Mouse (Mus musculus) layer of hippocampus, postnatal 14 days (tissue): ENCODE data around the gene Sh3bp4. TPM values are rescaled to one million over a fixed set of nuclear protein-coding genes. Genes with fewer than 3 reads are reported as not detected.

ENCODE experiments used
- DNase-seq, 2 experiments: peaks; one replicate each; pipeline ENCODE4 v3.0.0; 2021 to 2022; ENCODE audit warnings: low spot score in 2 of 2, mixed read lengths in 1 of 2
- total RNA-seq, 2 experiments: library from RNA; stranded (reverse); gene quantifications; 2 replicates each; pipeline ENCODE4 v1.2.3; 2021

Sh3bp4 gene
- total RNA-seq, 2 experiments from 2014 or later: 40.1 to 42.1 TPM

DNA sequence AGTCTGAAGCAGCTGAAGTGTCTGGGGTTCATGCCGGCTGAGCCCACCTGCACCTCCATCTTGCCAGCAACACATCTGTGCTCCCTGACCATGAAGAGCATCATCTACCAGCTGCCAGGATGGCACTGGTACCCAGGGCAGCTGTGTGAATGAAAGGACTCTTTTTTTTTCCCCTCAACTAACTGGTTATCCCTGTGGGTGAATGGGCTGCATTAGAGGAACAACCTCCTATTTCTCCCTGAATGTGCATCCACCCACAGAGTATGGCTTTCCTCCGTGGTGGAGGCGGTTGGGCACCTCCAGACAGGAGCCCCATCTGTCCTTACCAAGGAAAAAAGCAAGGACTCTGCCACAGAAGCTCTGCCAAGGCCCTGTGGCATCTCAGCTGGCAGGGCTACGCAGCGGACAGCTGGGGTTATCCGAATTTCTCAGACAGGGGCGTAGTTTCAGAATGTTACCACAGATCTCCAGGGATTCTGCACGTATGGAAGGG is 101.1 kb downstream of the Sh3bp4 start:
- DNase-seq: peak; percentile 46 to 63

DNA sequence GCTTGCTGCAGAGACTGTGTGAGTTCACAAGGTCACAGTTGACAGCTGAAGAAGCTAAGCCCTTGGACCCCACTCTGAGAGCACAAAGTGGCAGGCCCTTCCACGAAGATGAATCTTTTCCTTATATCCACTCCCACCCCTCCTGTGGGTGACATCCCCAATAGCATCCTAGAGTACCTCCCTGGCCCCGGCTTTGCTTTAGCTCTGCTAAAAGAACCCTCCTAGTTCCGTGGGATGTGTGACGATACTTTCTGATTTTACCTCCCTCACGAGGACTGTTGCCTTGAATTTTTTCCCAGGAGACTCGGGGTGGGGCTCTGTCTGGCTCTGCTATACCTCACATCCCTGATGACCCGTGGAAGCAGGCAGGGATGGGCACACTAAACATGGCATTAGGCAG is 104.4 kb downstream of the Sh3bp4 start:
- no peak for DNase-seq

DNA sequence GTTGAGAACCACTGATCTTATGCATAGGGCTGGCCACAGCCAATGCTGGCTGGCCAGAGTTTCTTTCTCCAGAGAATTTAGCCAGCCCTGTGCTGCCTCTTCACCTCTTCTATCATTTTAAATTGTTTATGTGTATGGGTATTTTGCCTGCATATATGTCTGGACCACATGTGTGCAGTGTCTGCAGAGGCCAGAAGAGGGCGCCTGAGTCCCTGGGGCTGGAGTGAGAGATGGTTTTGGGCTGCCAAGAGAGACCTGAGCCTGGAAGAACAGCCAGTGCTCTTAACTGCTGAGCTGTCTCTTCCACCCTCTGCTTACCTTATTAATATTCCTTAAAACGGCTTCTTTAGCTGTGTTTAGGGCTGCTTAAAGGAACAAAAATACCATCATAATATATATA is 105.1 kb downstream of the Sh3bp4 start:
- no peak for DNase-seq

DNA sequence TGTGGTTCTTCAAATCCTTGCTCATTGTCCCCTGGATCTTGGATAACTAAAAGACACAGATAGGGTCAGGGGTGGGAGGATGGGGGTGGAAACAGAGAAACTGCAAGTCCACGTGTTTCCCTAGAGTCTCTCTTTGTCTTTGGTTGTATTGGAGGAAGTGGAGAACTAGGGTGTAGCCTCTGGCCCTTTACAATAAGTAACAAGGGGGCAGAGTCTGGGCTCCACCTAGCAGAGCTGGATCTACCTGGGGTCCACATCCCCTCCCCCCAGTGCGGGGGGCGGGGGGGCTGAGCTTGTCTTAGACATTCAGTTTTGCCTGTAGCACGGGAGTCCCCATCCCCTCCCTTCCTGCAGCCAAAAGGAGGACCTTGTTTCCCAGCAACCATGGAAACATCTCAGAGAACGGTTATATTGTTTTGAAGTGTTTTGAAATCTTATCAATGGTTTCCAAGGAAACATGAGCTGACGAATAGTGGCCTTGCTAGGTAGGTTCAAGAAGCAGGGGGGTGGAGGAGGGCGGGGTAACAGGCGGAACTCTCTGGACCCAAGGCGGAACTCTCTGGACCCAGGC is 113.1 kb downstream of the Sh3bp4 start:
- no peak for DNase-seq

DNA sequence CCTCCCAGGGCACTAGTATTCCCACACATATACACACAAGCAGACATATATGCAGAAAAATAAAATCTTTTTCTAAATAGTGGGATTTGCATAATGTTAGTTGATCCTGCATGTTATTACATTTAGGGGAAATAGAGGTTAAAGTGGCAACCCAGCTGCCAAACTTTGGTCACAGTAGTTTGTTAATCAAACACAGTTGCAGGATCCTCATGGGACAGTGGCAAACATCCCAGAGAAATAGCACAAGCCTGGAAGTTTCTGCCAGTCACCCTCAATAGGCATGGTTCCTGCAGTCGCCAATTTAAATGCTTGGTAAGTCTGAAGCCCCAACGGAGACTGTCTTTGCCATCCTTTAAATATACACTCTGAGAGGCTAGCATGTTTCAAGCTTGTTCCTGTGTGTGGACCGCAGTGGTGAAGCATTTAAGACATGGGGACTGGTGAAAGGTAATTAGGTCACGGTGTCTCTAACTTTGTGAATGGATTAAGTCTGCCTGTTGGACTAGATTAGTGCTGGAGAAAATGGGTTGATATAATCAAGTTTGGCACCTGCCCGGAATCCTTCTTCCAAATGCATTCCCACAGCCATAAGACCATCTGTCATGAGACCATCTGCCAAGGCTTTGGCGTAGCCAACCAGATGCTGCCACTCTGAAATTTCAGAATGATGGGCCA is 114.0 kb downstream of the Sh3bp4 start:
- DNase-seq: peak; percentile 53 to 83

DNA sequence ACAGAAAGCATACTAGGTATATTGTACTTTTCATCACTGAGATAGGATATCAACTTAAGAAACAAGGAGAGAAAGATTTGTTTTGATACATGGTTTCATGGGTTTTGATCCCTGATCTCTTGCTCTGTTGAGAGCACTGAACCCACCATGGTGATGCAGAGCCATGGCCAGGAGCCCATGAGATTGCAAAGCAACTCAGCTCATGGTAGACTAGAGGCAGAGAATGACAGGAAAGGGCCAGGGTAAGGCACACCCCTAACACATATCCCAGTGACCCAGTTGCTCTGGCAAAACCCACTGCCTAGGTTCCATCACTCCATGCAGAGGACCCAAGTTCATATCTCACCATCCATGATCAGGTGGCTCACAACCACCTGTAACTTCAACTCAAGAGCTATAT is 114.6 kb downstream of the Sh3bp4 start:
- no peak for DNase-seq

DNA sequence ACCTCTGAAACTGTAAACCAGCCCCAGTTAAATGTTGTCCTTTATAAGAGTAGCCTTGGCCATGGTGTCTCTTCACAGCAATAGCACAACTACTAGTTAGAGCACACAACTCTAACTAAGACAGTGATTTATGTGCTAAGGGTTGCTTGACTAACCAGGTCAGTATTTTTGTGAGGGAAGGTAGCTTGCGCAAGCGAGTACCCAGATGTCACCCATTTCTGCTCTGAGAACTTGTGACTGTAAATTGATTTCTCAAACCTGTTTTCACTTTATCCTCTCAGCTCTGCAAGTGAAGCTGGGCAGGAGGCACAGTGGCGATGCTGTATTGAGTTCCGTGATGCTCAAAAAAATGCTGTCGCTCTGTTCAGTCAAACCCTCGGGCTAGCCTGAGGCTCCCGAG is 117.2 kb downstream of the Sh3bp4 start:
- no peak for DNase-seq

DNA sequence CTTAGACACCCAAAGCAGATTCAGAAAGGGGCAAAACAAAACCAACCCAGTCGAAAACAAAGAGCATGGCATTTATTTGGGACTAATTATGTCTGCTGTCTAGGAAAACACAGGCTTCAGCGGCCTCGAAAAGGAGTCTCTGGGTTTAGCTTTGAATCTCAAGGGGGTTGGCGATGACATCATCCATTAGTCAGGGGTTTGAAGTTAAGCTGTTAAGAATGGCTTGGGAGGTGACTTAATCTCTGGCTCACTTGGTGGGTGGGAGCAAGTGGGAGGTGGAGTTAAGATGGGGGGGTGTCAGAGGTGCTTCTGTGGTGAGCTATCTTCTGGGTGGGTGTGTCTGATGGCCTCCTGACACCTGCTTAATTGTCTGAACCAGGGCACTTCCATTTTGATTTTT is 117.9 kb downstream of the Sh3bp4 start:
- DNase-seq: no peak

DNA sequence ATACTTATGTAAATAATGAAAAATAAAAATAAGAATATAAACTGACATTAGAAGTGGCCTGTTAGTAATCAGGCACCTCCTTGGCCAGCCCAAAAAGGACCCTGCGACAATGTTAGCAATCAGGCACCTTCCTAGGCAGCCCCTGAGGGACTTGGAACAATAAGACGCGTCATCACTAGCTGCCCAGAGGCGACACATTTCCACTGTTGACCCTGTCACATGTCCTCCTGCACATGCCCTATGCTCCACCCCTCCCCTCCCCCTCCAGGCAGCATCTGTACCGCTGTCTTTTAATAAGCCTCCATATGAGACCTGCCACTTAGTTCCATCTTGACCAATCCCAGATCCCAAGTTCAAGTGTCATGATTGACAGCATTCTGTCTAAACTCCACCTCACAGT is 119.0 kb downstream of the Sh3bp4 start:
- no peak for DNase-seq

DNA sequence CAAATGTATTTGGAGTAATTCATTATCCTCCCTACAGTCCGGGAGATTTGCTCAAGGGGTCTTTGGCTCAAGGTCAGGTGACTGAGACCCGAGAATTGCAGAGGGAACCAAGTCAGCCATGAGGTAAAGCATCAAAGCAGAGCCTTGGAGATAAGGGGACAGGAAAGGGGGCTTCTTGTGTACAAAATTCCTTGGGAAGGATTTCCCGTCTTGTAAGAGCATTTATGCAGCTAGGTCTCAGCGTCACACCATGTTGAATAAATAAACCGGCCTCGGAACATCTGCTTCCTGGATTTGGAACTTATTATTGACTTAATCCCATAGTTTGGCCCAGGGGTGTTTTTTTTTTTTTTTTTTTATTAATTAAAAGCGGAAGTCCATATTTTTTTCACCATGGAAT is 120.4 kb downstream of the Sh3bp4 start:
- DNase-seq: no peak

DNA sequence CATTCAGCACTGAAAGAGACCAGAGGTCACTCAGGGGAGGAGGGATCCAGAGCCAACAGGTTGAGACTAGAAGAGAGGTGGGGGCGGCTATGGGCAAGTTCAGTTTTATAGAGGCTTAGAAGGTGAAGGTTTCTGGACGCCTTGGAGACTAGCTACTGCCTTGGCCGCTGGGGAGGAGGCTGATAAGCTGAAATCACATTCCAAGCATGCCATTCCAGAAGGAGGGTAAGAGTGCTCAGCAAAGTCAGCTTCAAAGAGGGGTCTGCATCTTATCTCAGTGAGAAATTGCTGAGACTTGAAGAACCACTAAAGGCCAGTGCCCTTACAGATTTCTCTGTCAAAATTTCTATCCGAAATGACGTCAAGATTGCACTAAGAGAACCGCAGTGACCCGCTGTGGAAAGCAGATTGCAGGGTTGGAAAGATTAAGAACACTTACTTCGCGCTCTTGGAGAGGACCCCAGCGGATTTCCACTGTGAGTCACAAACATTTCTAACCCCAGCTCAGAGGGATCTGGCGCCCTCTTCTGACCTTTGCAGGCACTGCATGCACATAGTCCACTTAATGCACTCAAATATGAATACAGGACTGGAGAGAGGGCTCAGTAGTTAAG is 121.0 kb downstream of the Sh3bp4 start:
- peak in 1 of 2 experiments; percentile 50 for DNase-seq

DNA sequence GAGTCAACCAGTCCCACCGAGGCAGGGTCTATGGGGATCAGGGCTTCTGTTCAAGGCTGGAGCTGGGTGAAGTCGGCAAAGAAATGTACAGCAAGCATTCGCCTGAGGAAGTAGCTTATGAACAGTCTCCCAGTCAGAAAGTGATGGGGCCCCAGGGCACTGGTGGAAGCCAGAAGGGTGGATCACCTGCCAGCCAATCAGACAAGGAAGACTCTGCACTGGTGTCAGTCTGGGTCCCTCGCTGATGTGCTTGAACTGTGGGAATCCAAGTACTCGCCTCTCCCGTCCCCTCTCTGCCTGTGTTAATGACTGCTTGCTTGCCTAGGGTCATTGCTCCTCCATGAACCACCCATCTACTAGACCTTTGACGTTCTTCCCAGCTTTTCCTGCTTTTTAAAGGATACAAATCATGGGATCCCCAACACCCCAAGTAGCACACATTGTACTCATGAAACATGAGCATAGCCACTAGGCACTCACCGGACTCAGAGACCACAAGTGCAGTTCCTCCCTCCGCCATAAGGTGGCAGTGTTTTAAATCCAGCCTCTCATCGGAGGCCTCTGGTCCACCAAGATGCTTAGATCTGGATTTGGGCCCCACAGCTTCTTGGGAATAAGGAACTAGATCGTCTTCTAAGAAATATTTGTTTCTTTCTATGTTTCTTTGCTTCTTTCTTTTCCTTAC is 122.5 kb downstream of the Sh3bp4 start:
- DNase-seq: no peak

DNA sequence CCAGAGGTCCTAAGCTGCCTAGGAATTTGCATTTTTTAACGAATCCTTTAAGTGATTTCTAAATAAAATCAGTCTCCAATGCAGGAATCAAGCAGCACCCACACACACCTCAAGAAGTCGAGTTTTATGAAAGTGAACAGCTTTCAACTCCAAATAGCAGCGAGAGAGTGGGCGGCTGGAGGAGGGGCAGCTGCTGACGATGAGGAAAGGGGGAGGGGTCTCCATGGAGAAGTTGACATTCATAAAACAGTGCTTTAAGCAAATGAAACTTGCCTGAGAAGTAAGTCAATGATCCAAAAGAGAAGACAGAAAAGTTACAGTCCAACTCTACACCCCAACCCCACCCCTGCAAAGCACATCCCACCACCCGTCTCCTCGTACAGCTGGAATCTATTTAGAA is 123.4 kb downstream of the Sh3bp4 start:
- peak in 1 of 2 experiments; percentile 50 for DNase-seq

DNA sequence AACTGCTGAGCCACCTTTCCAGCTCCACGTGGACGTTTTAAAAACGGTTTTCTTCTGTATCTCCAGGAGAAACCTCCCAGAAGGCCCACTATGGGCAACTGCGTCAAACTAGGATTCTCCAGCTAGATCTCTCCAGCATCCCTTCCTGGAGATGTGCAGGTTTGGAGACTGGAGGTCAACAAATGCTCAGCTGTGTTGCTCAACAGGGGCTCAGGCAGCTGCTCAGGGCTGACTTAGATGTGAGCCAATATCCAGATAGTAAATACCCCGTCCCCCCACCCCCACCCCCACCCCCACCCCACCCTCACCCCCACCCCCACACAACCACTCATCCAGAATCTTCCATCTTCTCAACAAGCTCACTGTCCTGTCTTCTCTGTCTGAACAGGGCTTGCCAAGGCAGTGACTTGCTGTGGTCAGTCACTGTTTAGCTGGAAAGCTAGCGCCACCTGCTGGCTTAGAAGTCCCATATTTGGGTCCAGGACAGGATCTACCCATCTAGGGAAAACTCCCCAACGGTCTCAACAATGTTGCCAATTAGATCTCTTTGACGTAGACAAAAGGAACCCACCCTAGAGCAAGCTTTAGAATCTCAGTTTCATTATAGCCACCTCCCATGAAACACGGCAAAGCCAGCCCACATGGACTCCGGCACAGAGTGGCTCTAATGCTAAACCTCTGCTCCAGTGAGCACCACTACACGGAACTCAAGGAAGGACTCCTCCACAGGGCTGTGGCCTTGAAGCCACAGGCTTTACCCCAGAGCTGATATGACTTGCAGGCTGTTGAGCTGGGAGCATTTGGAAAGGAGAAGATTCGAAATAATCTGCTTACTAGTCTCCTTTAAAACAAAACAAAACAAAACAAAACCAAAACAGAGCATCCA is 125.9 kb downstream of the Sh3bp4 start:
- peak; percentile 76 to 90 for DNase-seq
